Mouse (Mus musculus) stomach, postnatal 0 days (tissue): ENCODE measurements around the gene 2810004N23Rik. TPM values are rescaled to one million over a fixed set of nuclear protein-coding genes. Genes with fewer than 3 reads are reported as not detected.

ENCODE experiments used
- ATAC-seq: fragments of 200-750 bp; cut with Nextera tagmentation; 2 replicates; pipeline ENCODE4 v1.8.0; 2017; ENCODE audit not compliant: low FRiP score, low TSS enrichment
- DNase-seq: peaks from one replicate; pipeline ENCODE4 v3.0.0-alpha.2; 2016; ENCODE audit warnings: low spot score
- H3K27ac ChIP-seq: fragments of 300-500 bp; sonication (generic); replicated peaks from 2 replicates; pipeline ENCODE4 v1.5.1; 2014; ENCODE audit warnings: mild to moderate bottlenecking, control low read depth
- H3K27me3 ChIP-seq: fragments of 300-500 bp; sonication (generic); 2 replicates; pipeline ENCODE4 v1.6.1; 2014; ENCODE audit warnings: low read length; ENCODE audit not compliant: control insufficient read depth, insufficient read depth
- H3K36me3 ChIP-seq: fragments of 300-500 bp; sonication (generic); 2 replicates; pipeline ENCODE4 v1.6.1; 2014; ENCODE audit warnings: low read length, mixed read lengths; ENCODE audit not compliant: control insufficient read depth, insufficient read depth
- H3K4me1 ChIP-seq: fragments of 300-500 bp; sonication (generic); replicated peaks from 2 replicates; pipeline ENCODE4 v1.6.1; 2014; ENCODE audit warnings: antibody characterized with exemption; ENCODE audit not compliant: control insufficient read depth, insufficient read depth
- H3K4me2 ChIP-seq: fragments of 300-500 bp; sonication (generic); replicated peaks from 2 replicates; pipeline ENCODE4 v1.6.1; 2014; ENCODE audit warnings: low read depth, mild to moderate bottlenecking, control low read depth, moderate library complexity
- H3K4me3 ChIP-seq: fragments of 300-500 bp; sonication (generic); 2 replicates; pipeline ENCODE4 v1.5.1; 2014; ENCODE audit warnings: low read depth, low read length, control low read depth
- H3K9ac ChIP-seq: fragments of 300-500 bp; sonication (generic); 2 replicates; pipeline ENCODE4 v1.6.1; 2014; ENCODE audit warnings: mild to moderate bottlenecking, low read length, control low read depth, mixed read lengths
- H3K9me3 ChIP-seq: fragments of 300-500 bp; sonication (generic); 2 replicates; pipeline ENCODE4 v1.6.1; 2016; ENCODE audit warnings: low read length; ENCODE audit not compliant: control insufficient read depth
- CTCF ChIP-seq: IDR thresholded peaks from 2 replicates; pipeline ENCODE4 v1.5.1; 2016; ENCODE audit warnings: antibody characterized with exemption, low read depth, mild to moderate bottlenecking, moderate library complexity
- EP300 ChIP-seq: optimal IDR thresholded peaks from 2 replicates; pipeline ENCODE3; 2016; ENCODE audit warnings: antibody characterized with exemption
- WGBS: fragments of 180-500 bp; shearing (Covaris S2); extraction: QIAGEN DNeasy Blood & Tissue Kit; methylation state at CpG from one replicate; pipeline ENCODE4 v1.1.7; 2014; 5-methylcytosine and 5-hydroxymethylcytosine counted together
- polyA plus RNA-seq: library from polyadenylated mRNA; unstranded; fragments of >200 nt; fragmentation: Nextera tagmentation; extraction: Ambion mirVana; gene quantifications from 2 replicates; pipeline ENCODE4 v1.2.1, GENCODE M21; 2015

2810004N23Rik gene
- polyA plus RNA-seq = 20.2 and 21.3 TPM in 2 replicates

DNA sequence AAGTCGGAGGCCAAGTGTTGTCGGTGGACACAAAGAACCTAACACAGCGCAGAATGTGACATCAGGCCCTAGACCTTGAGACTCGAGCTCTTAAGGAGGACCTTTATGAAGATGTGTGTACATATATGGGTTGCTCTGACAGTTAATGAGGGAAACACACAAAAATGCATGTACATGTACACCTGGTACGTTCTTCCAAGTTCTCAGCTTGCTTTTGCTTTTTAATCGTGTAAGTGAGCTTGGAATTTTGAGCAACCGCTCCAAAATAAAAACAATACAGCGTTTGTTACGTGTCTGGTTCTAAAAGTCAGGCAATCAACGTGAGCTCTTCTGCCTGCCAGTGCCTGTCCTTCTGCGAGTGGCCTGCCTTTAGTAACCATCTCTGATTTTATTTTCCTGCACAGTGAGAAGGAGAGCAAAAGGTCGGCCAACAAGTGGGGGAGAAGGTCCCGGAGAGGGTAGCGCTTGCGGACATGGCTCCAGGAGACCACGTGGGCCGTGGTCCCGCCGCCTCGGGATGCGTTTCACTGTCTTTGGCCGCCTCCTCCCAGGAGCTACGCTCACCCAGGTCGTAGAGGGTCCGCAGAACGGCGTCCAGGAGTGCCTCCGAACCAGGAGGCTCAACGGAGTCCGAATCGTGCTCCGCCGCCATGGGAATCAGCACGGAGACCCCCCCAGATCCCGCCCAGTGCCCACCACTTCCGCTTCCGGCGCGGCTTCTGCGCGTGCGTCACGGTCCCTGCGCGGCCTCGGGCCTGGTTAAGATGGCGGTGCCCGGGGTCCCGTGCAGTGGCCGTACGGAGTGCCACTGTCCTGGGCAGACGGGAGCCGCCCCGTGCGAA is at the start of gene 2810004N23Rik, which contains the start of gene Gnpat:
TSS of gene 2810004N23Rik (minus strand) at position 800 of the 842 bp plus-strand sequence.
TSS of gene Gnpat (plus strand) at position 713 of the 842 bp plus-strand sequence.
- H3K4me2 ChIP-seq = peak within 1 kb of the TSS; percentile 68
- peak; percentile 26 for TF ChIP-seq EP300
- no peak for TF ChIP-seq CTCF
- no peaks in the 10 kb centered on the region for H3K27me3 ChIP-seq
- DNase-seq (peak; percentile 92), ATAC-seq (peak; percentile 94)
- peaks cover 5% of the 10 kb centered on the region for H3K4me1 ChIP-seq
- under 1% methylated on average over 55 of the region's 55 CpGs for WGBS
- peak within 1 kb of the TSS; percentile 98 for H3K9ac ChIP-seq
- H3K27ac ChIP-seq = peak within 1 kb of the TSS; percentile 96
- H3K4me3 ChIP-seq = peak within 1 kb of the TSS; percentile 94
- H3K36me3 ChIP-seq = peaks cover 3% of the 10 kb centered on the region; the same call in 1 of the 2 replicates
- no peaks in the 10 kb centered on the region for H3K9me3 ChIP-seq

DNA sequence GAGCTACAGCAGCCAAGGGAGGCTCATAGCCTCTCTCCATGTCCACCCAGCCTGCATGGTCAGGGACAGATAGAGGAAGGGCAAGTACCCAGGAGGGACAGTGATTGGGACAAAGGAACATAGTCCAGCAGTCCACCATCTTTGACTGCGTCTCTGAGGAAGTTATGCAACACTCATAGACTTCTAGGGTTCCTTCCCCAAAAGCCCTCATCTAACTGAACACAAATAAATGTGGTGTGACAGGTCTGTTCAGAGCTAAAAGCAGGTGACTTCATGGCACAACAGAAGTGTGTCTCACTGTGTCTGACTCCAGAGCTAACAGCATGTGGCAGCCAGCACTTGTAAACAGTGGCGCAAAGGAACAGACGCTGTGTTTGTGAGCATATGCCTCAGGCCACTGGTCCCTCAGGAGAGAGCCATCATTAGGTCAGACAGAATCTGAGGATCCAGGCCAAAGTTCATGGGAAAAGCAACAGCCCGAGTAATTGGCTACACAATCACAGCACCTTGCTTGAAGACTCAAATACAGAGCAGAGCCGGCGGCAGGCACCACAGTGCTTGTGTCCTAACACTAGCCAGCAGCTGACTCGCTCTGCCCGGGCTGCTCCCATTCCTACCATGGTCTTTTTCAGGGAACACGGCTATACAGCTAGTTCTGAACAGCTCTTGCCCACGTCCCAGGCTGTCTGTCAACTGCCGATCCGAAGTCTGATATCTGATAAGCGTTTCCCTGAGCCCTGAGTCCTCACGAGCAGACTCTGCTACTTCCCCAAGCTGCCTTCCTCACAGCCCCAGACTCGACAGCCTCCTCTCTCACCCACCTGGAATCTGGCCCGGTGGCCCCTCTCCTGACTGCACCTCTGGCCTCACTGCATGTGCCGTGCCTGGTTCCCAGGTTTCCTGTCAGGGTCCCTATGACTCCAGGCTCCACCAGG is 49.3 kb upstream of the 2810004N23Rik start:
- H3K9me3 ChIP-seq = no peaks in the 10 kb centered on the region
- no peak for DNase-seq
- no peak overlapping the region for H3K27ac ChIP-seq
- TF ChIP-seq CTCF (no peak), EP300 (no peak)
- 75% methylated on average over 17 of the region's 17 CpGs for WGBS
- no peak overlapping the region for H3K4me3 ChIP-seq
- peaks cover 22% of the 10 kb centered on the region for H3K36me3 ChIP-seq
- no peak overlapping the region for H3K9ac ChIP-seq
- H3K4me2 ChIP-seq = no peak overlapping the region
- no peaks in the 10 kb centered on the region for H3K4me1 ChIP-seq
- H3K27me3 ChIP-seq = no peaks in the 10 kb centered on the region
- ATAC-seq = peak; percentile 21; the same call in 1 of the 2 replicates

GRCm38 (mm10) chr8:124910349-124910748 is 47.4 kb upstream of the 2810004N23Rik start:
- Histone ChIP-seq H3K9me3 (no peaks in the 10 kb centered on the region), H3K27ac (no peak overlapping the region), H3K9ac (no peak overlapping the region), H3K36me3 (peaks cover 24% of the 10 kb centered on the region), H3K4me1 (no peaks in the 10 kb centered on the region), H3K4me2 (no peak overlapping the region), H3K4me3 (no peak overlapping the region), H3K27me3 (no peaks in the 10 kb centered on the region)
- 78% methylated on average over 10 of the region's 10 CpGs for WGBS
- DNase-seq = no peak
- no peak for TF ChIP-seq EP300
- TF ChIP-seq CTCF = peak; percentile 25; the same call in 1 of the 2 replicates
- no peak for ATAC-seq

DNA sequence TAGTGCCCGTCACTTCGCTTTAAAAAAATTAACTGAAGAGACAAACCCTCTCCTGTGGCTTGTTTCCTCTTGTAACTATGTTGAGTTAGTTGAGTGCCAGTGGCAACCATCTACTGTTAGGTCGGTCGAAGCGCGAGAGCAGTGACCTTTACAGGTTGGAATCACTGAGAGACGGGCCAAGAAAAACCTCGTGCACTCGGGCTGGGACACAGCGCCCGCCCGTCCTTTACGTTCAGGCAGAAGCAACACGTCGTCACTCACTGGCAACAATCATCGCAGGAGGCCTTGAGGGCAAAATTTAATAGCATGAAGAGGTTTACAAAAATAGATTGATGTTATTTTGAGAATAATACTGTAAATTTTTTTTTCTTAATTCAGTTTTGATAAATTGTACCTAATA is 47.0 kb upstream of the 2810004N23Rik start:
- no peak for DNase-seq
- H3K9ac ChIP-seq = no peak overlapping the region
- no peaks in the 10 kb centered on the region for H3K9me3 ChIP-seq
- H3K4me1 ChIP-seq = no peaks in the 10 kb centered on the region
- H3K4me2 ChIP-seq = no peak overlapping the region
- WGBS = 90% methylated on average over 16 of the region's 16 CpGs
- no peak for TF ChIP-seq EP300
- no peak for TF ChIP-seq CTCF
- H3K4me3 ChIP-seq = no peak overlapping the region
- no peaks in the 10 kb centered on the region for H3K27me3 ChIP-seq
- H3K36me3 ChIP-seq = peaks cover 24% of the 10 kb centered on the region
- no peak overlapping the region for H3K27ac ChIP-seq
- ATAC-seq = no peak

DNA sequence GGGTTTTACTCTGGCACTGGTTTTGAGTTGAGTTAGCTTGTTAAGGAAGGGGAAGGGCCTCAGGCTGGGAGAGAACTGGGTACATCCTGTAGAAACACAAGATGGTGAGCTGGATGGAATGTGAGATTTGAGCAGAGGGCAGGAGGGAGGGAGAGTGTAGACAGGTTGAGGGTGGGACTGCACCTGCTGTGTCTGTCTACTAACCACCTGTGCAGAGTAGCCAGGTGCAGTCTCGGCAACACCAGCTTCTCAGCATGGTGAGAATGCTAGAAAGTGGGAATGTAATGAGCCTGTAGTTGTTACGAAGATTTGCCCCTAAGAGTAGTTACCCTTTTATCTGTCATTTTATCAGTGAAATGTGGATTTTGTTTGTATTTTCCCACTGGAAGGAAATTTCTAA is 42.6 kb upstream of the 2810004N23Rik start:
- Histone ChIP-seq H3K27me3 (no peaks in the 10 kb centered on the region), H3K36me3 (peaks cover 35% of the 10 kb centered on the region)

More for the DNA sequence above, 42.6 kb upstream of the 2810004N23Rik start:
- no peaks in the 10 kb centered on the region for H3K4me1 ChIP-seq
- ATAC-seq (no peak), DNase-seq (no peak)
- no peak for TF ChIP-seq CTCF
- TF ChIP-seq EP300 = no peak
- no peaks in the 10 kb centered on the region for H3K9me3 ChIP-seq
- 77% methylated on average over 2 of the region's 2 CpGs for WGBS
- H3K4me2 ChIP-seq = no peak overlapping the region
- no peak overlapping the region for H3K4me3 ChIP-seq
- H3K27ac ChIP-seq = no peak overlapping the region
- no peak overlapping the region for H3K9ac ChIP-seq
